Mouse (Mus musculus) G1E (cell line): ENCODE measurements around the gene Foxk1.

Experiments used
- CTCF ChIP-seq: IDR thresholded peaks from 2 replicates; pipeline ENCODE4 v1.5.1; 2012; ENCODE audit warnings: low read depth, low read length, inconsistent platforms, mixed read lengths
- GATA1 ChIP-seq: IDR thresholded peaks from 2 replicates; pipeline ENCODE4 v1.6.1; 2012; ENCODE audit warnings: borderline replicate concordance, low read length, inconsistent platforms, mixed read lengths
- POLR2AphosphoS5 ChIP-seq: IDR thresholded peaks from 2 replicates; pipeline ENCODE4 v1.6.1; 2012; ENCODE audit warnings: low read depth, low read length, inconsistent platforms; ENCODE audit not compliant: insufficient replicate concordance

- TF ChIP-seq CTCF, result no peak
- no peak for TF ChIP-seq POLR2AphosphoS5
- TF ChIP-seq GATA1, result no peak
Measured at GRCm38 (mm10) chr5:142400981-142401640, at the start of gene Foxk1.
